In the genomic region with DNA sequence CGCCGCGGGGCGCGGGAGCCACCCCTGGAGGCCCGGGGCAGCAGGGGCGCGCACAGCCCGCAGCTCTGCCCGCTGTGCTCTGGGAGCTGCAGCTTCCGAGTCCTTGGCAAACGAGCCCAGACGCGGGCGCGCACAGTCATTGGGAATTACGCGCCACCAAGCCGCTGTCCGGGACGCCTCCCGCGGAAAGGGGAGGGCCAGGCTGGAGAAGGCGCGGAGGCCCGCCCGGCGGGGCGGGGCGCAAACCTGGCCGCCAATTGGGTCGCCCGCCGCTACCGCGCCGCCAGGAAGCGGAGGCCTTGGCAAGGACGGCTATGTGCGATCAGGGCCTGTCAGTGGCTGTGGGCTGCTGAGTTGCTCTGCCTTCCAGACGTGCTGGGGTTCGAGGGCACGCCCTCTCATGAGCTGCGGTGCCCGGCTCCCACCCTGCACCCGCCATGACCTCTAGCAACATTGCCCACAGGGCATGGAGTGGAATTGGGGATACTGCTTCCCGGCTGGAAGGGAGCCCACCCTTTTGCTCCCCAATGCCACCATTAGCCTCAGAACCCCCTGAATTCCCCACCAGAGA, we compare ENCODE assay signal across 8 mouse cellular contexts.
A peak's percentile ranks its signal among the peaks of the same experiment; 100 is the strongest.
DNase-seq lines count a peak whose midpoint lies in the region; ATAC-seq lines count a peak whose summit lies in the region.
"Not testable (repeated sequence)": the region's sequence is repeated elsewhere in the genome, so short reads cannot be mapped to it uniquely, and the experiment has no call there.

No protein-coding gene starts in this region.

- not testable (repeated sequence) for H3K36me3 ChIP-seq in embryonic facial prominence, embryonic 14.5 days (ENCODE audit: control insufficient read depth, insufficient read depth, low read length); heart, embryonic 11.5 days (ENCODE audit: control insufficient read depth, insufficient read depth, low read length); intestine, embryonic 16.5 days (ENCODE audit: control insufficient read depth, insufficient read depth, low read length); limb, embryonic 10.5 days

- H3K27ac ChIP-seq in embryonic facial prominence, embryonic 14.5 days (replicated peaks; ENCODE audit: low read depth, low read length); heart, embryonic 11.5 days (ENCODE audit: low read depth, low read length); intestine, embryonic 16.5 days (ENCODE audit: low read length); limb, embryonic 10.5 days: not testable (repeated sequence)

- peak; percentile 57 for DNase-seq in adrenal gland, postnatal 14 days
- peak; percentile 0 for DNase-seq in embryonic facial prominence, embryonic 14.5 days (ENCODE audit: low spot score)
- peak; percentile 36 for DNase-seq in limb, embryonic 10.5 days (ENCODE audit: low spot score)
- DNase-seq in lung, postnatal 25 days (ENCODE audit: low spot score): peak; percentile 0
- peak; percentile 7 for DNase-seq in right cerebral cortex, adult 18-20 months
- peak; percentile 21 to 61 for DNase-seq in urinary bladder, postnatal 4 days (ENCODE audit: low spot score in 2 of 2)

- H3K4me3 ChIP-seq in embryonic facial prominence, embryonic 14.5 days (ENCODE audit: low read depth, low read length): not testable (repeated sequence)
- H3K4me3 ChIP-seq in heart, embryonic 11.5 days (ENCODE audit: low read depth, low read length): peak overlapping the region; percentile 16; the same call in 1 of the 2 replicates
- peak overlapping the region; percentile 29 for H3K4me3 ChIP-seq in intestine, embryonic 16.5 days (ENCODE audit: low read length)
- peak overlapping the region; percentile 42 for H3K4me3 ChIP-seq in limb, embryonic 10.5 days

- H3K9ac ChIP-seq in embryonic facial prominence, embryonic 14.5 days (ENCODE audit: low read depth, low read length); heart, embryonic 11.5 days (ENCODE audit: low read depth, low read length); intestine, embryonic 16.5 days (ENCODE audit: low read depth, low read length): not testable (repeated sequence)

- not testable (repeated sequence) for H3K9me3 ChIP-seq in embryonic facial prominence, embryonic 14.5 days (ENCODE audit: control insufficient read depth, low read length); heart, embryonic 11.5 days (replicated peaks; ENCODE audit: control insufficient read depth, low read length); intestine, embryonic 16.5 days (ENCODE audit: control insufficient read depth, low read length); limb, embryonic 10.5 days (replicated peaks)

- H3K4me2 ChIP-seq in embryonic facial prominence, embryonic 14.5 days (ENCODE audit: low read depth, low read length): 0 out of 2 replicates have a peak overlapping the region, but pooled peaks have one; percentile 29
- H3K4me2 ChIP-seq in heart, embryonic 11.5 days: not testable (repeated sequence)
- H3K4me2 ChIP-seq in intestine, embryonic 16.5 days (ENCODE audit: low read depth, low read length): peak overlapping the region; percentile 16; the same call in 1 of the 2 replicates

- WGBS in embryonic facial prominence, embryonic 14.5 days: 29% methylated on average over 3 of the region's 47 CpGs
- WGBS in heart, embryonic 11.5 days (ENCODE audit: insufficient replicate concordance): 5% methylated on average over 30 of the region's 47 CpGs
- 7% methylated on average over 17 of the region's 47 CpGs for WGBS in intestine, embryonic 16.5 days
- 5% methylated on average over 28 of the region's 47 CpGs for WGBS in limb, embryonic 10.5 days

- not testable (repeated sequence) for H3K4me1 ChIP-seq in embryonic facial prominence, embryonic 14.5 days (ENCODE audit: control insufficient read depth, insufficient read depth, low read length); heart, embryonic 11.5 days (ENCODE audit: control insufficient read depth, insufficient read depth, low read length); intestine, embryonic 16.5 days (ENCODE audit: control insufficient read depth, insufficient read depth, low read length); limb, embryonic 10.5 days

- not testable (repeated sequence) for H3K27me3 ChIP-seq in embryonic facial prominence, embryonic 14.5 days (replicated peaks; ENCODE audit: control insufficient read depth, insufficient read depth, low read length); heart, embryonic 11.5 days (ENCODE audit: control insufficient read depth, insufficient read depth, low read length); intestine, embryonic 16.5 days (replicated peaks; ENCODE audit: control insufficient read depth, insufficient read depth, low read length); limb, embryonic 10.5 days (ENCODE audit: low read depth, poor library complexity, severe bottlenecking)

- not testable (repeated sequence) for ATAC-seq in embryonic facial prominence, embryonic 14.5 days (ENCODE audit: low read depth); heart, embryonic 11.5 days (replicated peaks; ENCODE audit: insufficient number of reproducible peaks, low FRiP score, low TSS enrichment)
- ATAC-seq in intestine, embryonic 16.5 days: peak; percentile 59

Comparison
In these comparisons a context has a peak if more than half of its experiments do, and no peak if none do; other contexts are left out.
1. DNase-seq: peak in every context shown above with its lines; median percentile 57 in adrenal gland, postnatal 14 days; 41 in urinary bladder, postnatal 4 days; 36 in limb, embryonic 10.5 days; 7 in right cerebral cortex, adult 18-20 months; 0 in embryonic facial prominence, embryonic 14.5 days; 0 in lung, postnatal 25 days.